Mouse (Mus musculus) adrenal gland, adult 18-20 months (tissue): ENCODE measurements around the gene Cbr3. TPM values are rescaled to one million over a fixed set of nuclear protein-coding genes. Genes with fewer than 3 reads are reported as not detected.
"Not testable (repeated sequence)": the region's sequence is repeated elsewhere in the genome, so short reads cannot be mapped to it uniquely, and the experiment has no call there.

Experiments used
- DNase-seq, 2 experiments: peaks; one replicate each; pipeline ENCODE4 v3.0.0; 2021 to 2022; ENCODE audit warnings: low spot score in 2 of 2
- long read RNA-seq, 2 experiments: library from polyadenylated mRNA; stranded (forward); transcript quantifications; one replicate each; pipeline ENCODE4 v2.0.0; 2021
- total RNA-seq, 2 experiments: library from RNA; stranded (reverse); gene quantifications; 1 replicate in 1 of 2; 2 replicates in 1 of 2; pipeline ENCODE4 v1.2.3; 2021

The Cbr3 gene
- total RNA-seq, result 1 to 10 TPM; 6.4 to 8.8 TPM
- long read RNA-seq, experiment 1, transcript Cbr3-201 (3 exons, 1,170 nt), result major isoform, 5 of 5 reads
- long read RNA-seq, experiment 1, partial matches to known transcripts, result 0 of 5 reads
- long read RNA-seq, experiment 1, other reads (novel, unspliced or antisense), result 0 of 5 reads
- long read RNA-seq, experiment 2, transcript Cbr3-201 (3 exons, 1,170 nt), result major isoform, 17 of 19 reads
- long read RNA-seq, experiment 2, partial matches to known transcripts, result 0 of 19 reads
- long read RNA-seq, experiment 2, other reads (novel, unspliced or antisense), result 2 of 19 reads

- DNase-seq, result peak; percentile 67 to 70
These were observed at the start of gene Cbr3 for GRCm38 (mm10) chr16:93682689-93683507. TSS of gene Cbr3 (plus strand) at chr16:93683215.

- DNase-seq, result no peak
These were observed 39.0 kb upstream of the Cbr3 start for GRCm38 (mm10) chr16:93644006-93644405.

GRCm38 (mm10) chr16:93648441-93649183 lies 34.4 kb upstream of the Cbr3 start:
- no peak for DNase-seq

- no peak for DNase-seq
These were observed 15.0 kb upstream of the Cbr3 start for GRCm38 (mm10) chr16:93667976-93668375.

- DNase-seq, result no peak
These were observed 13.5 kb upstream of the Cbr3 start for GRCm38 (mm10) chr16:93669521-93669920.

GRCm38 (mm10) chr16:93670466-93670865 lies 12.5 kb upstream of the Cbr3 start:
- not testable (repeated sequence) for DNase-seq

GRCm38 (mm10) chr16:93671064-93671463 lies 12.0 kb upstream of the Cbr3 start:
- DNase-seq, result no peak

- no peak for DNase-seq
These were observed 6.6 kb upstream of the Cbr3 start for GRCm38 (mm10) chr16:93676376-93676775.

GRCm38 (mm10) chr16:93678206-93678605 lies 4.8 kb upstream of the Cbr3 start:
- no peak for DNase-seq

GRCm38 (mm10) chr16:93679165-93679564 lies 3.9 kb upstream of the Cbr3 start:
- DNase-seq, result no peak

- no peak for DNase-seq
These were observed 793 bp upstream of the Cbr3 start for GRCm38 (mm10) chr16:93682156-93682688.

GRCm38 (mm10) chr16:93683508-93684236 lies 657 bp downstream of the Cbr3 start:
- DNase-seq, result peak; percentile 36 to 43

- no peak for DNase-seq
These were observed 1.4 kb downstream of the Cbr3 start for GRCm38 (mm10) chr16:93684441-93684840.

GRCm38 (mm10) chr16:93685783-93686182 lies 2.8 kb downstream of the Cbr3 start:
- DNase-seq, result not testable (repeated sequence)

- no peak for DNase-seq
These were observed 3.4 kb downstream of the Cbr3 start for GRCm38 (mm10) chr16:93686421-93686820.

- no peak for DNase-seq
These were observed 3.9 kb downstream of the Cbr3 start for GRCm38 (mm10) chr16:93686945-93687344.

GRCm38 (mm10) chr16:93691206-93691841 lies 8.3 kb downstream of the Cbr3 start:
- DNase-seq, result no peak

GRCm38 (mm10) chr16:93692744-93693143 lies 9.7 kb downstream of the Cbr3 start:
- DNase-seq, result no peak

- DNase-seq, result no peak
These were observed 24.1 kb downstream of the Cbr3 start for GRCm38 (mm10) chr16:93707116-93707515.

GRCm38 (mm10) chr16:93709217-93709616 lies 26.2 kb downstream of the Cbr3 start:
- no peak for DNase-seq
